Mouse (Mus musculus): ENCODE results near the gene Wfdc21.

DNA sequence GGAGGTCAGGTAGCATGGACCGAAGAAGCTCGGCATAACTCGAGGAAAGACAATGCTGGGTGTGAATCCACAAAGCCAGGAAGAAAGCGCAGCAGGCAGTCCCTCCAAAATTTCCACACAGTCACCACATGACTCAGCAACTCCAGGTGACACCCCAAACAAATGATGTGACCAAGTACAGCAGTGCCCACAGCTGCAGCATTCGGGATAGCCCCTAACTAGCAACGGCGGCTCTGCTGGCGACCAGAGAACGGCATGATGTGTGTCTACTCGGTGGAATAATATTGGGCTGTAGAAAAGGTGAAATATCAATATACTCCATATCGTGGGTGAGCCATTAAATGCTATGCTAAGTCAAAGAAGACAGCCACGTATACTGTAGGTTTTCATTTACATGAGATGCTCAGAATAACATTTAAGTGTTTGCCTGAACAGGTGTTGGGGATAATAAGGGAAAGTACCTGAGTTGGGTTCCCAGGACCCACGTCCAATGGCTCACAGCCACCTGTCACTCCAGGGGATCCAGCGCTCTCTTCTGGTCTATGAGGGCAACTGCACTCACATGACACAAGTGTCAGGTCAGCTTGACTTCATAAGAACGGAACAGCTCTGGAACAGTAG is 40.8 kb downstream of the Wfdc21 start:
- TF ChIP-seq CTCF (IDR thresholded peaks at IDR 0.05; ENCODE audit: low read depth, low read length): peak; percentile 29; the same call in 1 of the 2 replicates
- TF ChIP-seq POLR2A (IDR thresholded peaks at IDR 0.05; ENCODE audit: extremely low read depth, insufficient read depth, low read length): no peak
